Mouse (Mus musculus): ENCODE data around the gene Gm15155.
"Not testable (repeated sequence)": the region's sequence is repeated elsewhere in the genome, so short reads cannot be mapped to it uniquely, and the experiment has no call there.

The Gm15155 gene

DNA sequence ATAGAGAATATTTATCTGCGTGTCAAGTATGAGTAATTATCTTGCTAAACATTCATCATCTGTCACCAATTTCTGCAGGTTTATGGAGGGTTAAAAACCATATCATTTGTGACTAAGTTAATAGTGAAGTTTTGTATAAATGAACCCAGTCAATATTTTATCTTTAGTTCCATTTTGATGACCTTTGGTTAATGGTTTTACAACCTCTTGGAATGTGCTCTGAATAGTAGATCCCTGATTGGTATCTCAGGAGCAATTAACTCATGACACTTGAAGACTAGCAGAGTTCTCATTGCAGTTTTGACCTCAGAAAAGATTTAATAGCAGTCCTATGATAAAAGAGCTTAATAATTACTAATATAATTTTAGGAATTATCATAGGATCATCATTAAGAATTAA, 385.2 kb downstream of the Gm15155 start:
- no peak for DNase-seq (ENCODE audit: low spot score in 2 of 2)

DNA sequence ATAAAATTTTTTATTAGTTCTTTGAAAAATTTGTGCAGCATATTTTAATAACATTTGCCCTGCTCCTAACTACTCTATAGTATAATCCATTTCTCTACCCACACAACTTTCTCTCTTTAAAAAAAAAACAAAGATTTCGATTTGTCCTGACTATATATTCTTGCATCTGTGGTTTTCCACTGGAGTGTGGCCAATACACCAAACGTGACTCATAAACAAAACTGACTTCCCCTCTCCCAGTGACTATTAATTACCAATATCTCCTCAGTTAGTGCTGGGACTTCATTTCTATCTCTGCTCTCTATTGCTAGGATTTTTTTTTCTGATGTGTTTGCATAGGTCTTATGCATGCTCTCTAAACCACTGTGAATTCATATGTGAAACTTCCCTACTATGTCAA, 531.2 kb downstream of the Gm15155 start:
- no peak for DNase-seq (ENCODE audit: low spot score in 2 of 2)

GRCm38 (mm10) chrX:156171587-156171986, 547.0 kb downstream of the Gm15155 start:
- no peak for DNase-seq (ENCODE audit: low spot score in 2 of 2)

DNA sequence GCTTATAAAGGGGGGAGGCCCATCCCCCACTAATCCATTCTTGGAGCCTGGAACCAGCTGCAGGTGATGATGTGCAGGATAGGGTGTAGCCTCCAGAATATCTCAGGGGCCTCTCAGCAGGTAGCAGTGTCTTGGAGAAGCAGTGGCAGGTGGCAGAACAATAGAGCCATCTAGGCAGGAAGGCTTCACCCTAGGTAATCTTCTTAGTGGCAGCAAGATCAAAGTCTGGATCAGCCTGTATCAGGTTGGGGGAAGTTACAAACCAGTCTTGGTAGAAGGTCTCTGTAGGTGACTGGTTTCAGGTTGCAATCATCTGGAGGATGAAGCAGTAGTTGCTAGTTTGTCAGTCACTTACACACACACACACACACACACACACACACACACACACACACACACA, 679.3 kb downstream of the Gm15155 start:
- not testable (repeated sequence) for DNase-seq (ENCODE audit: low spot score in 2 of 2)

Measured in right cerebral cortex, postnatal 36 days (tissue).